Mouse (Mus musculus) lung, embryonic 16.5 days (tissue): Measurements from ENCODE around the gene Rcbtb2. TPM values are rescaled to one million over a fixed set of nuclear protein-coding genes. Genes with fewer than 3 reads are reported as not detected.

Experiments used
- ATAC-seq: fragments of 200-750 bp; cut with Nextera tagmentation; 2 replicates; pipeline ENCODE4 v1.8.0; 2017; ENCODE audit warnings: low read depth, mild to moderate bottlenecking, moderate library complexity
- H3K27ac ChIP-seq: fragments of 300-500 bp; sonication (generic); 2 replicates; pipeline ENCODE4 v1.5.1; 2014; ENCODE audit warnings: mild to moderate bottlenecking, control low read depth, low read length
- H3K27me3 ChIP-seq: fragments of 300-500 bp; sonication (generic); 2 replicates; pipeline ENCODE4 v1.6.1; 2014; ENCODE audit warnings: low read depth, low read length, mixed read lengths; ENCODE audit not compliant: control insufficient read depth, insufficient read depth
- H3K36me3 ChIP-seq: fragments of 300-500 bp; sonication (generic); 2 replicates; pipeline ENCODE4 v1.6.1; 2014; ENCODE audit warnings: low read length; ENCODE audit not compliant: control insufficient read depth, insufficient read depth
- H3K4me1 ChIP-seq: fragments of 300-500 bp; sonication (generic); replicated peaks from 2 replicates; pipeline ENCODE4 v1.6.1; 2014; ENCODE audit warnings: low read length, mixed read lengths; ENCODE audit not compliant: control insufficient read depth, insufficient read depth
- H3K4me2 ChIP-seq: fragments of 300-500 bp; sonication (generic); 2 replicates; pipeline ENCODE4 v1.6.1; 2014; ENCODE audit warnings: low read depth, low read length, control low read depth
- H3K4me3 ChIP-seq: fragments of 300-500 bp; sonication (generic); 2 replicates; pipeline ENCODE4 v1.5.1; 2014; ENCODE audit warnings: mild to moderate bottlenecking, low read length, control low read depth
- H3K9ac ChIP-seq: fragments of 300-500 bp; sonication (generic); 2 replicates; pipeline ENCODE4 v1.6.1; 2014; ENCODE audit warnings: low read length, control low read depth
- H3K9me3 ChIP-seq: fragments of 300-500 bp; sonication (generic); 2 replicates; pipeline ENCODE4 v1.6.1; 2016; ENCODE audit warnings: low read length; ENCODE audit not compliant: control insufficient read depth
- WGBS: fragments of 180-500 bp; shearing (Covaris S2); extraction: QIAGEN DNeasy Blood & Tissue Kit; methylation state at CpG from one replicate; pipeline ENCODE4 v1.1.7; 2014; 5-methylcytosine and 5-hydroxymethylcytosine counted together
- polyA plus RNA-seq: library from polyadenylated mRNA; unstranded; fragments of >200 nt; fragmentation: Nextera tagmentation; extraction: Ambion mirVana; gene quantifications from 2 replicates; pipeline ENCODE4 v1.2.1, GENCODE M21; 2015

The Rcbtb2 gene
- polyA plus RNA-seq, 1 experiment from 2014 or later, result 101 TPM

GRCm38 (mm10) chr14:73162192-73162800 is 39.5 kb downstream of the Rcbtb2 start:
- no peaks in the 10 kb centered on the region for H3K4me1 ChIP-seq
- H3K9me3 ChIP-seq, result no peaks in the 10 kb centered on the region
- WGBS, result 83% methylated on average over 13 of the region's 13 CpGs
- no peaks in the 10 kb centered on the region for H3K27me3 ChIP-seq
- no peak overlapping the region for H3K4me2 ChIP-seq
- no peak overlapping the region for H3K27ac ChIP-seq
- H3K36me3 ChIP-seq, result peaks cover 26% of the 10 kb centered on the region
- no peak for ATAC-seq
- H3K9ac ChIP-seq, result no peak overlapping the region
- no peak overlapping the region for H3K4me3 ChIP-seq

- Histone ChIP-seq H3K27ac (no peak overlapping the region), H3K4me2 (no peak overlapping the region), H3K36me3 (peaks cover 33% of the 10 kb centered on the region), H3K4me3 (no peak overlapping the region), H3K9ac (no peak overlapping the region), H3K9me3 (no peaks in the 10 kb centered on the region), H3K27me3 (no peaks in the 10 kb centered on the region), H3K4me1 (no peaks in the 10 kb centered on the region)
- 88% methylated on average over 10 of the region's 10 CpGs for WGBS
- no peak for ATAC-seq
Observed at GRCm38 (mm10) chr14:73163363-73163998, 40.6 kb downstream of the Rcbtb2 start.

- H3K4me3 ChIP-seq, result no peak overlapping the region
- H3K27me3 ChIP-seq, result no peaks in the 10 kb centered on the region
- ATAC-seq, result no peak
- no peaks in the 10 kb centered on the region for H3K4me1 ChIP-seq
- H3K9ac ChIP-seq, result no peak overlapping the region
- H3K36me3 ChIP-seq, result peaks cover 31% of the 10 kb centered on the region
- WGBS, result 91% methylated on average over 6 of the region's 6 CpGs
- no peak overlapping the region for H3K4me2 ChIP-seq
- H3K9me3 ChIP-seq, result no peaks in the 10 kb centered on the region
- no peak overlapping the region for H3K27ac ChIP-seq
Observed at GRCm38 (mm10) chr14:73165136-73165535, 42.3 kb downstream of the Rcbtb2 start.

- H3K9ac ChIP-seq, result no peak overlapping the region
- 84% methylated on average over 6 of the region's 6 CpGs for WGBS
- no peak overlapping the region for H3K4me3 ChIP-seq
- no peak overlapping the region for H3K4me2 ChIP-seq
- no peak for ATAC-seq
- H3K4me1 ChIP-seq, result no peaks in the 10 kb centered on the region
- H3K36me3 ChIP-seq, result peaks cover 34% of the 10 kb centered on the region
- H3K9me3 ChIP-seq, result no peaks in the 10 kb centered on the region
- no peak overlapping the region for H3K27ac ChIP-seq
- no peaks in the 10 kb centered on the region for H3K27me3 ChIP-seq
Observed at GRCm38 (mm10) chr14:73168605-73169004, 45.8 kb downstream of the Rcbtb2 start.

- Histone ChIP-seq H3K27me3 (no peaks in the 10 kb centered on the region), H3K9ac (no peak overlapping the region), H3K4me1 (peaks cover 3% of the 10 kb centered on the region; the same call in 1 of the 2 replicates), H3K27ac (no peak overlapping the region), H3K36me3 (peaks cover 28% of the 10 kb centered on the region), H3K4me2 (no peak overlapping the region), H3K4me3 (no peak overlapping the region), H3K9me3 (no peaks in the 10 kb centered on the region)
- 90% methylated on average over 13 of the region's 13 CpGs for WGBS
- no peak for ATAC-seq
Observed at GRCm38 (mm10) chr14:73169926-73170844, 47.3 kb downstream of the Rcbtb2 start.

GRCm38 (mm10) chr14:73172196-73173011 is 49.6 kb downstream of the Rcbtb2 start:
- Histone ChIP-seq H3K4me3 (no peak overlapping the region), H3K9me3 (no peaks in the 10 kb centered on the region), H3K4me1 (peaks cover 3% of the 10 kb centered on the region; the same call in 1 of the 2 replicates), H3K9ac (no peak overlapping the region), H3K27me3 (no peaks in the 10 kb centered on the region), H3K36me3 (peaks cover 27% of the 10 kb centered on the region), H3K4me2 (no peak overlapping the region), H3K27ac (no peak overlapping the region)
- WGBS, result 72% methylated on average over 12 of the region's 12 CpGs
- ATAC-seq, result no peak

- 81% methylated on average over 11 of the region's 11 CpGs for WGBS
- Histone ChIP-seq H3K4me3 (no peak overlapping the region), H3K27ac (no peak overlapping the region), H3K9ac (no peak overlapping the region), H3K27me3 (no peaks in the 10 kb centered on the region), H3K36me3 (peaks cover 23% of the 10 kb centered on the region), H3K9me3 (no peaks in the 10 kb centered on the region), H3K4me1 (peaks cover 3% of the 10 kb centered on the region; the same call in 1 of the 2 replicates), H3K4me2 (no peak overlapping the region)
- no peak for ATAC-seq
Observed at GRCm38 (mm10) chr14:73173662-73174061, 50.8 kb downstream of the Rcbtb2 start.

GRCm38 (mm10) chr14:73174091-73174995 is 51.5 kb downstream of the Rcbtb2 start:
- Histone ChIP-seq H3K4me2 (no peak overlapping the region), H3K9me3 (no peaks in the 10 kb centered on the region), H3K36me3 (peaks cover 26% of the 10 kb centered on the region), H3K27me3 (no peaks in the 10 kb centered on the region), H3K4me1 (peaks cover 3% of the 10 kb centered on the region; the same call in 1 of the 2 replicates), H3K4me3 (no peak overlapping the region), H3K27ac (no peak overlapping the region), H3K9ac (no peak overlapping the region)
- WGBS, result 67% methylated on average over 7 of the region's 7 CpGs
- no peak for ATAC-seq
